Mouse (Mus musculus) myocyte (in vitro differentiated cells): Measurements from ENCODE around the gene Dusp5.

Experiments
- CEBPB ChIP-seq: IDR thresholded peaks from 2 replicates; pipeline ENCODE4 v1.6.1; 2011; ENCODE audit warnings: mild to moderate bottlenecking, moderate library complexity; ENCODE audit not compliant: poor library complexity, insufficient read depth, severe bottlenecking
- E2F4 ChIP-seq: IDR thresholded peaks from one replicate; pipeline ENCODE4 v1.6.1; 2011; ENCODE audit warnings: mild to moderate bottlenecking, control low read depth, moderate library complexity; ENCODE audit not compliant: insufficient read depth
- MAX ChIP-seq: IDR thresholded peaks from one replicate; pipeline ENCODE4 v1.6.1; 2011; ENCODE audit warnings: low read depth, mild to moderate bottlenecking, control low read depth
- MYOD1 ChIP-seq, 3 experiments: IDR thresholded peaks; one replicate each; pipeline ENCODE4 v1.6.1; 2011; ENCODE audit warnings: control low read depth in 2 of 3, low read depth in 2 of 3, mild to moderate bottlenecking in 2 of 3, moderate library complexity in 1 of 3; ENCODE audit not compliant: insufficient read length in 2 of 3, control insufficient read depth in 1 of 3
- MYOG ChIP-seq, 3 experiments: IDR thresholded peaks; one replicate each; pipeline ENCODE4 v1.6.1; 2011; ENCODE audit warnings: control low read depth in 2 of 3, low read depth in 2 of 3, mild to moderate bottlenecking in 2 of 3; ENCODE audit not compliant: insufficient read length in 2 of 3, control insufficient read depth in 1 of 3, insufficient read depth in 1 of 3
- POLR2A ChIP-seq: IDR thresholded peaks from one replicate; pipeline ENCODE4 v1.6.1; 2011; ENCODE audit warnings: low read depth, mild to moderate bottlenecking, control low read depth, moderate library complexity; ENCODE audit not compliant: insufficient read length
- POLR2AphosphoS2 ChIP-seq: IDR thresholded peaks from one replicate; pipeline ENCODE4 v1.6.1; 2011; ENCODE audit warnings: low read depth, control low read depth; ENCODE audit not compliant: insufficient read length
- REST ChIP-seq: IDR thresholded peaks from one replicate; pipeline ENCODE4 v1.6.1; 2011; ENCODE audit warnings: mild to moderate bottlenecking, control low read depth, moderate library complexity; ENCODE audit not compliant: insufficient read depth, insufficient read length
- SRF ChIP-seq: IDR thresholded peaks from one replicate; pipeline ENCODE4 v1.6.1; 2011; ENCODE audit warnings: low read depth; ENCODE audit not compliant: control insufficient read depth, insufficient read length
- TCF12 ChIP-seq: IDR thresholded peaks from one replicate; pipeline ENCODE4 v1.6.1; 2011; ENCODE audit warnings: mild to moderate bottlenecking, control low read depth; ENCODE audit not compliant: poor library complexity, insufficient read depth, severe bottlenecking
- USF1 ChIP-seq: IDR thresholded peaks from one replicate; pipeline ENCODE4 v1.6.1; 2011; ENCODE audit warnings: low read depth, mild to moderate bottlenecking, control low read depth, moderate library complexity

DNA sequence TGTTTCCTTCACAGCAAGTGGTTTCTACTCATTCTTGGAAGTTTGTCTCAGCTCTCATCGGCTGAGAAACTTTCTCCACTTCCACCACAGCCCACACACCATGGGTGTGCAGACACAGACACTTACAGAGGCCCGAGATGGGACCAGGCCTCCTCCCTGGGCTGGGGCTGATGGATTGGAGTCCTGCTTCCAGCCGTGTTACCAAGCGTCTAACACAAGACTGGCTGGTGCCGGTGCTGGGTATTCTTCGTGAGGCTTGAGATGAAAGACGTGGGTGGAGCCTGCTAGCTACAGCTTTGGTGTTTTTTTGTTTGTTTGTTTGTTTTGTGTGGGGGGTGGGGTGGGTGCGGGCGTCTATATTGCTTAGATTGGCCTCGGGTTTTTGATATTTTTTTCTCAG is 1.4 kb upstream of the Dusp5 start:
- TF ChIP-seq MAX (no peak), POLR2A (no peak), POLR2AphosphoS2 (no peak), TCF12 (no peak), REST (no peak), MYOG (IDR thresholded peaks at IDR 0.05; ENCODE audit: control insufficient read depth in 1 of 3, insufficient read depth in 1 of 3, insufficient read length in 2 of 3, low read depth in 2 of 3) (no peak), CEBPB (no peak), E2F4 (no peak), USF1 (no peak), SRF (no peak), MYOD1 (IDR thresholded peaks at IDR 0.05; ENCODE audit: control insufficient read depth in 1 of 3, insufficient read length in 2 of 3, low read depth in 2 of 3) (no peak)
